ENCODE assay signal across 8 mouse cellular contexts in the genomic region with DNA sequence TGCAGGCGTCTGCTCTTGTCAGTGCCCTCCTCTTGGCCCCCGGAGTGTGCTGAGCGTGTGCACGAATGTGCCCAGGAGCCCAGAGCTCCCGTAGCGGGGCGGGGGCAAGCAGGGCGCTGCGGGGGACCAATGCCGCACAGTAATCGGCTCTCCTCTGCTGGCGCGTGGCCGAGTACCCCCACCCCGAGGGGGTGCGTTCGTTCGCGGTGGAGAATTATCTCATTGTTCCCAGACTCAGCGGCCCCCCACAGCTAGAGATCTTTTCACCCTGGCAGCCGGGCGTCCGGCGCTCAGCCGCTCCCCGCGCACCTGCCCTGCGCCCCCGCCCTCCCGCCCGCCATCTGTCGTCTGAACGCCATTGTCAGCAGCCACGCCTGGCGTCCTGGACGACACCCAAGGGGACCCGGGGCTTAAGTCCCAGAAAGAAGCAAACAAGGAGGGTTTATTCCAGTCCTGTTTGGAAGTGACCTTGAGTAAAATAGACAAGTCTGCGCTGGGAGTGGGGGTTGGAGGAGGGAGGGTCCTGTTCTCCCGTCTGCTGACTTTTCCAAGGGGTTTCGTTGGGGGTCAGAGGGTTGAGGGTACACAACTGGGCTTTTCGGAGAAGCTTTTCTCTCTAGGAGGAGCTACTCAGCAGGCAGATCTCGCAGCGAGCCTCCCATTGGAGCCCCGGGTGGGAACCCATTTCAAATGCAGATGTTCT. TPM values are rescaled to one million over a fixed set of nuclear protein-coding genes. Genes with fewer than 3 reads are reported as not detected.
DNase-seq lines count a peak whose midpoint lies in the region; ATAC-seq and TF ChIP-seq lines count a peak whose summit lies in the region.

No protein-coding gene starts in this region.

- ATAC-seq in forebrain, embryonic 11.5 days (replicated peaks; ENCODE audit: low FRiP score), result peak; percentile 87
- ATAC-seq in hindbrain, embryonic 11.5 days (ENCODE audit: low FRiP score), result peak; percentile 90

- peak overlapping the region; percentile 27 for H3K9ac ChIP-seq in ES-E14 (ENCODE audit: insufficient read depth, low read depth, low read length, poor library complexity, severe bottlenecking)
- peak overlapping the region; percentile 64 for H3K9ac ChIP-seq in forebrain, embryonic 11.5 days (ENCODE audit: low read length)
- H3K9ac ChIP-seq in hindbrain, embryonic 11.5 days (ENCODE audit: low read depth, low read length), result peak overlapping the region; percentile 69

- TF ChIP-seq POLR2A in small intestine, adult 2 months (IDR thresholded peaks at IDR 0.05; ENCODE audit: low read depth, low read length), result no peak

- H3K4me3 ChIP-seq in ES-E14 (ENCODE audit: insufficient read depth in 1 of 2, low read depth in 1 of 2, low read length in 2 of 2, poor library complexity in 1 of 2, severe bottlenecking in 1 of 2), result peak overlapping the region; percentile 61 to 62
- peak overlapping the region; percentile 71 for H3K4me3 ChIP-seq in brown adipose tissue, adult 24 weeks (ENCODE audit: insufficient read depth, low read depth, low read length)
- H3K4me3 ChIP-seq in forebrain, embryonic 11.5 days (ENCODE audit: low read depth, low read length), result peak overlapping the region; percentile 41
- peak overlapping the region; percentile 44 for H3K4me3 ChIP-seq in hindbrain, embryonic 11.5 days (ENCODE audit: low read depth, low read length)
- peak overlapping the region; percentile 65 for H3K4me3 ChIP-seq in small intestine, adult 2 months (ENCODE audit: low read depth, low read length)

- in situ Hi-C loops in ES-E14 (cut with MboI; ENCODE audit: low sequenced_read_pairs in 2 of 2, unreplicated experiment in 2 of 2), result no loop called here

- no peaks in the 10 kb centered on the region for H3K36me3 ChIP-seq in ES-E14 (ENCODE audit: control insufficient read depth, insufficient read depth, low read length, poor library complexity, severe bottlenecking)
- H3K36me3 ChIP-seq in forebrain, embryonic 11.5 days (ENCODE audit: control insufficient read depth, insufficient read depth, low read length), result no peaks in the 10 kb centered on the region
- no peaks in the 10 kb centered on the region for H3K36me3 ChIP-seq in hindbrain, embryonic 11.5 days (ENCODE audit: control insufficient read depth, insufficient read depth, low read length)
- no peaks in the 10 kb centered on the region for H3K36me3 ChIP-seq in small intestine, adult 2 months (ENCODE audit: control insufficient read depth, insufficient read depth, low read length)

- peaks cover 14 to 22% of the 10 kb centered on the region in 2 experiments for H3K4me1 ChIP-seq in ES-E14 (ENCODE audit: control insufficient read depth in 2 of 2, insufficient read depth in 2 of 2, low read length in 2 of 2, poor library complexity in 1 of 2)
- H3K4me1 ChIP-seq in brown adipose tissue, adult 24 weeks (ENCODE audit: control insufficient read depth, insufficient read depth, insufficient read length, low read length), result peaks cover 14% of the 10 kb centered on the region
- peaks cover 21% of the 10 kb centered on the region; the same call in 1 of the 2 replicates for H3K4me1 ChIP-seq in forebrain, embryonic 11.5 days (replicated peaks; ENCODE audit: control insufficient read depth, insufficient read depth, low read length)
- H3K4me1 ChIP-seq in hindbrain, embryonic 11.5 days (replicated peaks; ENCODE audit: control insufficient read depth, insufficient read depth, low read length), result peaks cover 6% of the 10 kb centered on the region
- H3K4me1 ChIP-seq in small intestine, adult 2 months (ENCODE audit: control insufficient read depth, insufficient read depth, insufficient read length, low read length), result peaks cover 15% of the 10 kb centered on the region; the same call in 1 of the 2 replicates

- WGBS in forebrain, embryonic 11.5 days, result under 1% methylated on average over 44 of the region's 44 CpGs
- WGBS in hindbrain, embryonic 11.5 days, result under 1% methylated on average over 42 of the region's 44 CpGs
- under 1% methylated on average over 44 of the region's 44 CpGs for WGBS in small intestine, adult 2 months

- DNase-seq in ES-E14 (ENCODE audit: low read depth, low spot score), result peak; percentile 82
- peak; percentile 85 for DNase-seq in forebrain, embryonic 11.5 days (ENCODE audit: low spot score)
- DNase-seq in hindbrain, embryonic 11.5 days (ENCODE audit: low spot score), result peak; percentile 84
- peak; percentile 21 to 43 for DNase-seq in left cerebral cortex, adult 8-10 months (ENCODE audit: low spot score in 2 of 2)
- DNase-seq in lung, postnatal 4 days, result peak; percentile 41 to 52
- no peak for DNase-seq in urinary bladder, adult 2 months (ENCODE audit: low spot score)

- H3K27me3 ChIP-seq in forebrain, embryonic 11.5 days (ENCODE audit: control insufficient read depth, insufficient read depth, low read length), result no peaks in the 10 kb centered on the region
- H3K27me3 ChIP-seq in hindbrain, embryonic 11.5 days (ENCODE audit: control insufficient read depth, insufficient read depth, low read length), result no peaks in the 10 kb centered on the region; the same call in 1 of the 2 replicates
- peaks cover 7% of the 10 kb centered on the region; the same call in 1 of the 2 replicates for H3K27me3 ChIP-seq in small intestine, adult 2 months (ENCODE audit: control insufficient read depth, insufficient read depth, low read length)

- no peak for TF ChIP-seq CTCF in small intestine, adult 2 months (IDR thresholded peaks at IDR 0.05; ENCODE audit: extremely low read depth, insufficient read length, insufficient replicate concordance, low read depth, low read length)

- H3K4me2 ChIP-seq in forebrain, embryonic 11.5 days (ENCODE audit: low read depth, low read length, severe bottlenecking), result peak overlapping the region; percentile 72
- peak overlapping the region; percentile 69 for H3K4me2 ChIP-seq in hindbrain, embryonic 11.5 days (replicated peaks; ENCODE audit: low read depth, low read length)

- no peaks in the 10 kb centered on the region for H3K9me3 ChIP-seq in ES-E14 (ENCODE audit: control insufficient read depth, insufficient read depth, low read depth, low read length)
- no peaks in the 10 kb centered on the region for H3K9me3 ChIP-seq in forebrain, embryonic 11.5 days (ENCODE audit: control insufficient read depth, low read length)
- H3K9me3 ChIP-seq in hindbrain, embryonic 11.5 days (ENCODE audit: control insufficient read depth, low read length), result no peaks in the 10 kb centered on the region

- peak overlapping the region; percentile 90 for H3K27ac ChIP-seq in ES-E14 (ENCODE audit: insufficient read depth, low read depth, low read length, poor library complexity, severe bottlenecking)
- no peak overlapping the region for H3K27ac ChIP-seq in brown adipose tissue, adult 24 weeks (replicated peaks; ENCODE audit: low read depth, low read length)
- peak overlapping the region; percentile 79 for H3K27ac ChIP-seq in forebrain, embryonic 11.5 days (ENCODE audit: low read depth, low read length)
- H3K27ac ChIP-seq in hindbrain, embryonic 11.5 days (ENCODE audit: low read depth, low read length), result peak overlapping the region; percentile 95
- peak overlapping the region; percentile 61 for H3K27ac ChIP-seq in small intestine, adult 2 months (ENCODE audit: insufficient read depth, low read depth, low read length)

TF ChIP-seq in ES-E14, 5 proteins besides CTCF, POLR2A, EP300 and RAD21:
- TF ChIP-seq CHD2 (IDR thresholded peaks at IDR 0.05; ENCODE audit: low read depth, low read length) (peak; percentile 34; the same call in 1 of the 2 replicates), ZC3H11A (IDR thresholded peaks at IDR 0.05; ENCODE audit: borderline replicate concordance, low read depth, low read length) (no peak)
TF ChIP-seq in ES-E14: peak in this region for 1.

RNA-seq across cellular contexts. Expression of a gene that starts 26.4 kb away (rescaled TPM):
- total RNA-seq in ES-E14 (2012; rRNA removed), result 103 and 161 TPM in 2 replicates
- 33.0 and 42.2 TPM in 2 replicates for polyA plus RNA-seq in brown adipose tissue, adult 24 weeks (2012; ENCODE audit: insufficient read depth, insufficient read length, missing spikeins)
- polyA plus RNA-seq in forebrain, embryonic 11.5 days (2014; fragmentation: Nextera tagmentation; extraction: Ambion mirVana), result 72.4 and 73.4 TPM in 2 replicates
- polyA plus RNA-seq in hindbrain, embryonic 11.5 days (2014; fragmentation: Nextera tagmentation; extraction: Ambion mirVana), result 39.7 and 47.8 TPM in 2 replicates
- total RNA-seq in left cerebral cortex, adult 8-10 months (2022), result 10 to 100 TPM; 16.5 to 25.1 (median 18.6) TPM
- 8.7 and 12.3 TPM in 2 replicates for polyA plus RNA-seq in small intestine, adult 2 months (2012; rRNA removed)
- polyA plus RNA-seq in urinary bladder, adult 2 months (2012; rRNA removed), result 51.0 and 52.2 TPM in 2 replicates
